Mouse (Mus musculus) telencephalon, adult 2 months (tissue): Measurements from ENCODE around the gene Hsd17b3.
A peak's percentile ranks its signal among the peaks of the same experiment; 100 is the strongest.
"Not testable (repeated sequence)": the region's sequence is repeated elsewhere in the genome, so short reads cannot be mapped to it uniquely, and the experiment has no call there.

Source experiments
- DNase-seq: peaks from one replicate; pipeline ENCODE4 v3.0.0-alpha.2; 2011; ENCODE audit warnings: low read depth, low spot score

Hsd17b3 gene

GRCm38 (mm10) chr13:64083331-64083730 lies 5.7 kb downstream of the Hsd17b3 start:
- DNase-seq, result no peak

GRCm38 (mm10) chr13:64081012-64081919 lies 7.8 kb downstream of the Hsd17b3 start:
- DNase-seq, result no peak

- no peak for DNase-seq
Measured at GRCm38 (mm10) chr13:64077591-64077990, 11.4 kb downstream of the Hsd17b3 start.

GRCm38 (mm10) chr13:64076074-64076473 lies 13.0 kb downstream of the Hsd17b3 start:
- no peak for DNase-seq

GRCm38 (mm10) chr13:64066653-64067052 lies 22.4 kb downstream of the Hsd17b3 start:
- no peak for DNase-seq

GRCm38 (mm10) chr13:64064276-64064675 lies 24.8 kb downstream of the Hsd17b3 start:
- no peak for DNase-seq

GRCm38 (mm10) chr13:64060935-64061506 lies 28.0 kb downstream of the Hsd17b3 start:
- no peak for DNase-seq

- DNase-seq, result no peak
Measured at GRCm38 (mm10) chr13:64053959-64054358, 35.1 kb downstream of the Hsd17b3 start.

GRCm38 (mm10) chr13:64052281-64052680 lies 36.7 kb downstream of the Hsd17b3 start:
- not testable (repeated sequence) for DNase-seq

GRCm38 (mm10) chr13:64050895-64051294 lies 38.1 kb downstream of the Hsd17b3 start:
- peak; percentile 5 for DNase-seq

GRCm38 (mm10) chr13:64049535-64049934 lies 39.5 kb downstream of the Hsd17b3 start:
- no peak for DNase-seq

- no peak for DNase-seq
Measured at GRCm38 (mm10) chr13:64048467-64048866, 40.6 kb downstream of the Hsd17b3 start.

GRCm38 (mm10) chr13:64039976-64040375 lies 49.1 kb downstream of the Hsd17b3 start:
- DNase-seq, result no peak

- DNase-seq, result no peak
Measured at GRCm38 (mm10) chr13:64038114-64038513, 50.9 kb downstream of the Hsd17b3 start.

- DNase-seq, result no peak
Measured at GRCm38 (mm10) chr13:64036079-64037011, 52.7 kb downstream of the Hsd17b3 start.

GRCm38 (mm10) chr13:64035036-64035435 lies 54.0 kb downstream of the Hsd17b3 start:
- DNase-seq, result no peak

GRCm38 (mm10) chr13:64033921-64034320 lies 55.1 kb downstream of the Hsd17b3 start:
- DNase-seq, result no peak

- no peak for DNase-seq
Measured at GRCm38 (mm10) chr13:64033181-64033580, 55.8 kb downstream of the Hsd17b3 start.

- DNase-seq, result no peak
Measured at GRCm38 (mm10) chr13:64031254-64031653, 57.8 kb downstream of the Hsd17b3 start.

GRCm38 (mm10) chr13:64030792-64031191 lies 58.2 kb downstream of the Hsd17b3 start:
- DNase-seq, result no peak

GRCm38 (mm10) chr13:64024803-64025202 lies 64.2 kb downstream of the Hsd17b3 start:
- no peak for DNase-seq
